Mouse (Mus musculus) CH12.LX (cell line): ENCODE measurements at regions not wholly inside any gene's neighbourhood (a gene's known extent, or its start where the extent isn't known, plus 50 kb on each side); places are given as distances from the start of the nearest gene placed in this dataset.
"Not testable (repeated sequence)": the region's sequence is repeated elsewhere in the genome, so short reads cannot be mapped to it uniquely, and the experiment has no call there.

Experiments
- DNase-seq: peaks from one replicate; pipeline ENCODE4 v3.0.0-alpha.2; 2013; ENCODE audit errors: extremely low read depth
- H3K27ac ChIP-seq: 2 replicates; pipeline ENCODE4 v1.5.1; 2012; ENCODE audit warnings: low read depth, mild to moderate bottlenecking, control low read depth, moderate library complexity; ENCODE audit not compliant: insufficient read depth
- H3K27me3 ChIP-seq: replicated peaks from 2 replicates; pipeline ENCODE3; 2012; ENCODE audit warnings: inconsistent platforms
- H3K36me3 ChIP-seq, 2 experiments: replicated peaks in 1 of 2; 2 replicates each; pipeline versions ENCODE3 to v1.6.1; 2012; ENCODE audit warnings: inconsistent platforms in 1 of 2, low read length in 1 of 2, mild to moderate bottlenecking in 1 of 2, mixed read lengths in 1 of 2, moderate library complexity in 1 of 2; ENCODE audit not compliant: control insufficient read depth in 1 of 2, insufficient read depth in 1 of 2
- H3K4me1 ChIP-seq, 2 experiments: 2 replicates each; pipeline ENCODE4 v1.6.1; 2012; ENCODE audit warnings: inconsistent platforms in 1 of 2, moderate library complexity in 1 of 2; ENCODE audit not compliant: insufficient read depth in 2 of 2, control insufficient read depth in 1 of 2
- H3K4me2 ChIP-seq: 2 replicates; pipeline ENCODE4 v1.6.1; 2012; ENCODE audit warnings: low read depth, mild to moderate bottlenecking, control low read depth; ENCODE audit not compliant: poor library complexity, insufficient read depth, severe bottlenecking
- H3K4me3 ChIP-seq, 3 experiments: fragments of 150-350 bp in 1 of 3; sonication (generic) in 1 of 3; replicated peaks in 1 of 3; 2 replicates each; pipeline versions ENCODE3 to v1.5.1; 2011 to 2012; ENCODE audit warnings: low read depth in 2 of 3, low read length in 2 of 3, mild to moderate bottlenecking in 2 of 3, moderate library complexity in 2 of 3, control low read depth in 1 of 3, improper control_type of control experiment in 1 of 3, inconsistent platforms in 1 of 3, mixed read lengths in 1 of 3; ENCODE audit not compliant: poor library complexity in 1 of 3
- H3K79me2 ChIP-seq: replicated peaks from 2 replicates; pipeline ENCODE4 v1.6.1; 2012; ENCODE audit warnings: mild to moderate bottlenecking, moderate library complexity; ENCODE audit not compliant: control insufficient read depth, poor library complexity, insufficient read depth, severe bottlenecking; ENCODE audit errors: extremely low read depth
- H3K9ac ChIP-seq: 2 replicates; pipeline ENCODE4 v1.6.1; 2012; ENCODE audit warnings: low read depth, mild to moderate bottlenecking, control low read depth, moderate library complexity; ENCODE audit not compliant: insufficient read depth
- H3K9me3 ChIP-seq: replicated peaks from 2 replicates; pipeline ENCODE3; 2012; ENCODE audit warnings: low read length, inconsistent platforms, mixed read lengths
- BHLHE40 ChIP-seq: IDR thresholded peaks from 2 replicates; pipeline ENCODE4 v1.6.1; 2011; ENCODE audit warnings: mild to moderate bottlenecking, low read depth, low read length, improper control_type of control experiment
- CHD1 ChIP-seq: IDR thresholded peaks from 2 replicates; pipeline ENCODE4 v1.6.1; 2012; ENCODE audit warnings: low read depth, low read length, improper control_type of control experiment, inconsistent platforms
- CHD2 ChIP-seq: IDR thresholded peaks from 2 replicates; pipeline ENCODE4 v1.6.1; 2011; ENCODE audit warnings: low read length, improper control_type of control experiment
- CTCF ChIP-seq, 2 experiments: IDR thresholded peaks in 1 of 2; conservative IDR thresholded peaks in 1 of 2; 2 replicates each; pipeline ENCODE4 v1.5.1; 2011 to 2012; ENCODE audit warnings: low read depth in 2 of 2, low read length in 2 of 2, improper control_type of control experiment in 1 of 2, inconsistent platforms in 1 of 2, mild to moderate bottlenecking in 1 of 2, moderate library complexity in 1 of 2
- ETS1 ChIP-seq: conservative IDR thresholded peaks from 2 replicates; pipeline ENCODE4 v1.6.1; 2012; ENCODE audit warnings: low read depth, mild to moderate bottlenecking, inconsistent platforms, low read length, improper control_type of control experiment, moderate library complexity
- GABPA ChIP-seq: IDR thresholded peaks from 2 replicates; pipeline ENCODE4 v1.6.1; 2012; ENCODE audit warnings: low read depth, low read length, improper control_type of control experiment, inconsistent platforms; ENCODE audit not compliant: insufficient replicate concordance
- JUN ChIP-seq: IDR thresholded peaks from 2 replicates; pipeline ENCODE4 v1.6.1; 2011; ENCODE audit warnings: low read depth, mild to moderate bottlenecking, low read length, improper control_type of control experiment, moderate library complexity; ENCODE audit not compliant: insufficient read depth
- MAX ChIP-seq: IDR thresholded peaks from 2 replicates; pipeline ENCODE4 v1.6.1; 2011; ENCODE audit warnings: low read length, improper control_type of control experiment
- MEF2A ChIP-seq: IDR thresholded peaks from 2 replicates; pipeline ENCODE4 v1.6.1; 2014; ENCODE audit warnings: low read depth, mild to moderate bottlenecking, inconsistent platforms, low read length, improper control_type of control experiment, borderline replicate concordance
- MXI1 ChIP-seq: IDR thresholded peaks from 2 replicates; pipeline ENCODE4 v1.6.1; 2011; ENCODE audit warnings: mild to moderate bottlenecking, low read depth, low read length, improper control_type of control experiment
- NRF1 ChIP-seq: IDR thresholded peaks from 2 replicates; pipeline ENCODE4 v1.6.1; 2014; ENCODE audit warnings: low read depth, mild to moderate bottlenecking, inconsistent platforms, low read length, improper control_type of control experiment, moderate library complexity
- RAD21 ChIP-seq: IDR thresholded peaks from 2 replicates; pipeline ENCODE4 v1.6.1; 2011; ENCODE audit warnings: low read depth, mild to moderate bottlenecking, low read length, improper control_type of control experiment, moderate library complexity
- SIN3A ChIP-seq: IDR thresholded peaks from 2 replicates; pipeline ENCODE4 v1.6.1; 2012; ENCODE audit warnings: low read length, improper control_type of control experiment, inconsistent platforms
- SMC3 ChIP-seq: IDR thresholded peaks from 2 replicates; pipeline ENCODE4 v1.6.1; 2011; ENCODE audit warnings: low read depth, low read length, improper control_type of control experiment
- ZKSCAN1 ChIP-seq: IDR thresholded peaks from 2 replicates; pipeline ENCODE4 v1.6.1; 2012; ENCODE audit warnings: low read depth, inconsistent platforms, low read length, improper control_type of control experiment, borderline replicate concordance
- ZNF384 ChIP-seq: IDR thresholded peaks from 2 replicates; pipeline ENCODE4 v1.6.1; 2012; ENCODE audit warnings: low read depth, low read length, improper control_type of control experiment, inconsistent platforms
- dilution Hi-C: fragments of 300-500 bp; cut with MboI; formaldehyde crosslinking; loops from 2 replicates; pipeline ENCODE4 v1.14.3; 2020; ENCODE audit warnings: low sequenced_read_pairs; ENCODE audit not compliant: extremely low pct_unique_long_range_greater_than_20kb, extremely low pct_ligation_motif_present
- in situ Hi-C: fragments of 300-500 bp; cut with MboI; formaldehyde crosslinking; loops from 3 replicates; pipeline ENCODE4 v1.14.3; 2019; ENCODE audit warnings: low sequenced_read_pairs, low pct_ligation_motif_present, low pct_unique_long_range_greater_than_20kb, mixed read lengths

GRCm38 (mm10) chr16:12826222-12826621 is 283.3 kb upstream of the Ercc4 start:
- Histone ChIP-seq H3K27me3 (peaks cover 17% of the 10 kb centered on the region), H3K4me2 (no peak overlapping the region), H3K4me1 (no peaks in the 10 kb centered on the region), H3K4me3 (no peak overlapping the region), H3K79me2 (no peaks in the 10 kb centered on the region), H3K9ac (no peak overlapping the region), H3K36me3 (no peaks in the 10 kb centered on the region), H3K27ac (no peak overlapping the region), H3K9me3 (no peaks in the 10 kb centered on the region)
- dilution Hi-C loops (no loop called here), in situ Hi-C loops (no loop called here)
- no peak for DNase-seq
- TF ChIP-seq CTCF (conservative IDR thresholded peaks at IDR 0.05 in 1 of 2, IDR thresholded peaks at IDR 0.05 in 1 of 2; ENCODE audit: low read depth in 2 of 2, low read length in 2 of 2), result peak; percentile 10 to 60; a peak in 2 of 4 replicates
- TF ChIP-seq MXI1, result no peak
- peak; percentile 28 for TF ChIP-seq RAD21
- peak; percentile 14; the same call in 1 of the 2 replicates for TF ChIP-seq SMC3

- dilution Hi-C loops, H3K4me3 ChIP-seq, H3K4me1 ChIP-seq, H3K79me2 ChIP-seq, H3K9ac ChIP-seq, in situ Hi-C loops, DNase-seq, H3K27ac ChIP-seq, H3K9me3 ChIP-seq, H3K36me3 ChIP-seq, H3K4me2 ChIP-seq: not testable (repeated sequence)
- H3K27me3 ChIP-seq, result peaks cover 19% of the 10 kb centered on the region
Measured at GRCm38 (mm10) chr16:12831308-12831707, 278.2 kb upstream of the Ercc4 start.

GRCm38 (mm10) chr16:12856356-12856755 is 253.1 kb upstream of the Ercc4 start:
- in situ Hi-C loops, result no loop called here

More at GRCm38 (mm10) chr16:12856356-12856755, 253.1 kb upstream of the Ercc4 start:
- peaks cover 18% of the 10 kb centered on the region for H3K27me3 ChIP-seq
- TF ChIP-seq CHD2 (no peak), ZNF384 (no peak), MXI1 (no peak), JUN (no peak), MEF2A (no peak), SIN3A (no peak), ZKSCAN1 (no peak), CHD1 (no peak), MAX (no peak), CTCF (conservative IDR thresholded peaks at IDR 0.05 in 1 of 2, IDR thresholded peaks at IDR 0.05 in 1 of 2; ENCODE audit: low read depth in 2 of 2, low read length in 2 of 2) (no peak), NRF1 (no peak), ETS1 (no peak), BHLHE40 (no peak), GABPA (no peak)
- TF ChIP-seq, all 38 proteins: peak for 0
- H3K4me1 ChIP-seq, result no peaks in the 10 kb centered on the region
- no peak overlapping the region for H3K4me3 ChIP-seq
- H3K79me2 ChIP-seq, result no peaks in the 10 kb centered on the region
- no peak overlapping the region for H3K9ac ChIP-seq
- H3K36me3 ChIP-seq, result no peaks in the 10 kb centered on the region
- dilution Hi-C loops, result no loop called here
- H3K4me2 ChIP-seq, result no peak overlapping the region
- H3K27ac ChIP-seq, result no peak overlapping the region
- no peak for DNase-seq
- no peaks in the 10 kb centered on the region for H3K9me3 ChIP-seq
